Mouse (Mus musculus): ENCODE measurements around the gene Ppp1r18. TPM values are rescaled to one million over a fixed set of nuclear protein-coding genes. Genes with fewer than 3 reads are reported as not detected.
A peak's percentile ranks its signal among the peaks of the same experiment; 100 is the strongest.

The Ppp1r18 gene
- total RNA-seq, 1 experiment, result 29.9 TPM

DNA sequence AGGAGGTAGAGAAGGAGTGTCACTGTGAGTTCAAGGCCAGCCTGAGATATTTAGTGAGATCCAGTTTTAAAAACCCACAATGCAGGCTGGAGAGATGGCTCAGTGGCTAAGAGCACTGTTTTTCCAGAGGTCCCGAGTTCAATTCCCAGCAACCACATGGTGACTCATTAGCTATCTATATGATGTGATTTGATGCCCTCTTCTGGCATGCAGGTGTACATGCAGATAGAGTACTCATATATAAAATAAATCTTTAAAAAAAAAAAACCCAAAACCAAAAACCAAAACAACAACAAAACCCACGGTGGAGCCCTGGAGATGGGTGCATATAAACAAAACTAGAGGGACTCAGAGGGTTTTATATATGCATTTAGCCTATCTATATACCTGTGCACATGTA, 42.2 kb downstream of the Ppp1r18 start:
- TF ChIP-seq MAFK (IDR thresholded peaks at IDR 0.05; ENCODE audit: insufficient read depth, low read depth, low read length) (no peak), HCFC1 (IDR thresholded peaks at IDR 0.05; ENCODE audit: borderline replicate concordance, insufficient read depth, low read length) (no peak), ZC3H11A (IDR thresholded peaks at IDR 0.05; ENCODE audit: borderline replicate concordance, low read depth, low read length) (no peak), ZNF384 (IDR thresholded peaks at IDR 0.05; ENCODE audit: low read depth, low read length) (no peak), CHD2 (IDR thresholded peaks at IDR 0.05; ENCODE audit: low read depth, low read length) (no peak)

DNA sequence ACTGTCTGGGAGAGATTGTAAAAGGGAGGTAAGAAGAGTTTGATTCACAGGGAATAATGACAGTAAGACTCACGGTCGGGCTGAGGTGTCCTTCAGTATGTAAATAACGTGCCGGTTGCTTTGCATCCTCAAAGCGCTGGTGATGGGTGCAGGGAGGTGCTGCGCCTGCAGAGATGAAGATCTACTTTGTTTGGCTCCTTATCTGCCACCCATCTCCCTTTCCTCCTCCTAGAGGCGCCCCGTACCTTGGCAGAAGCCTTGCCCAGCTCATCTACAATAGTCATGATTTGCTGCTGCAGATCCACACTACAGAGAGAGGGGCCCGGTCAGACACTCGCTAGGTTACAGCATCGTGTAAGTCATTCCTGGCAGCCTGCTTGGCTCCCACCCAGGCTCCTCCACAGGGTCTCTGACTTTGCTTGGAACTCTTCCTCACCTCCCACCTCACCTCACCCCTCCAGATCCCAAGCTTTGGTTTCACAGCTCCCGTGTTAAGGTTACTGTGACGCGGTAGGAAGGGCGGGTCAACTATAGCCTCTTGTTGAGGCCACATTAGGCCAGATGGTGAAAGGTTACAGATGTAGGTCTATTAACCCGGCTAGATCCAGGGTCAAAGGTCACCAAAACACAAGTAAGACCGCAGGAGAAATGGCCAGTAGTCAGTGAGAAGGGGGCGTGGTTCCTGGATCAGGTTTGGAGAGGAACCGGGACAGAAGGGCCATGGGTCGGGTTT, 44.0 kb downstream of the Ppp1r18 start:
- TF ChIP-seq MAFK (IDR thresholded peaks at IDR 0.05; ENCODE audit: insufficient read depth, low read depth, low read length) (no peak), CHD2 (IDR thresholded peaks at IDR 0.05; ENCODE audit: low read depth, low read length) (peak; percentile 24; the same call in 1 of the 2 replicates)
- in situ Hi-C loops (cut with MboI; ENCODE audit: low sequenced_read_pairs in 2 of 2, unreplicated experiment in 2 of 2), result no loop called here
- peaks cover 0 to 9% of the 10 kb centered on the region in 2 experiments; a peak in 1 of 4 replicates for H3K4me1 ChIP-seq (ENCODE audit: control insufficient read depth in 2 of 2, insufficient read depth in 2 of 2, low read length in 2 of 2, poor library complexity in 1 of 2)
- peak overlapping the region; percentile 72 for H3K9ac ChIP-seq (ENCODE audit: insufficient read depth, low read depth, low read length, poor library complexity, severe bottlenecking)
- DNase-seq (ENCODE audit: low read depth, low spot score), result peak; percentile 54
- H3K36me3 ChIP-seq (ENCODE audit: control insufficient read depth, insufficient read depth, low read length, poor library complexity, severe bottlenecking), result peaks cover 22% of the 10 kb centered on the region
- no peaks in the 10 kb centered on the region for H3K9me3 ChIP-seq (ENCODE audit: control insufficient read depth, insufficient read depth, low read depth, low read length)
- H3K4me3 ChIP-seq (ENCODE audit: insufficient read depth in 1 of 2, low read depth in 1 of 2, low read length in 2 of 2, poor library complexity in 1 of 2, severe bottlenecking in 1 of 2), result peak overlapping the region; percentile 70 to 87
- H3K27ac ChIP-seq (ENCODE audit: insufficient read depth, low read depth, low read length, poor library complexity, severe bottlenecking), result peak overlapping the region; percentile 58; the same call in 1 of the 2 replicates

More for the DNA sequence above, 42.2 kb downstream of the Ppp1r18 start:
- Histone ChIP-seq H3K9me3 (ENCODE audit: control insufficient read depth, insufficient read depth, low read depth, low read length) (no peaks in the 10 kb centered on the region), H3K4me1 (ENCODE audit: control insufficient read depth in 2 of 2, insufficient read depth in 2 of 2, low read length in 2 of 2, poor library complexity in 1 of 2) (peaks cover 0 to 7% of the 10 kb centered on the region in 2 experiments; a peak in 1 of 4 replicates), H3K27ac (ENCODE audit: insufficient read depth, low read depth, low read length, poor library complexity, severe bottlenecking) (no peak overlapping the region), H3K4me3 (ENCODE audit: insufficient read depth in 1 of 2, low read depth in 1 of 2, low read length in 2 of 2, poor library complexity in 1 of 2, severe bottlenecking in 1 of 2) (no peak overlapping the region), H3K36me3 (ENCODE audit: control insufficient read depth, insufficient read depth, low read length, poor library complexity, severe bottlenecking) (peaks cover 11% of the 10 kb centered on the region), H3K9ac (ENCODE audit: insufficient read depth, low read depth, low read length, poor library complexity, severe bottlenecking) (no peak overlapping the region)
- in situ Hi-C loops (cut with MboI; ENCODE audit: low sequenced_read_pairs in 2 of 2, unreplicated experiment in 2 of 2), result no loop called here
- no peak for DNase-seq (ENCODE audit: low read depth, low spot score)

DNA sequence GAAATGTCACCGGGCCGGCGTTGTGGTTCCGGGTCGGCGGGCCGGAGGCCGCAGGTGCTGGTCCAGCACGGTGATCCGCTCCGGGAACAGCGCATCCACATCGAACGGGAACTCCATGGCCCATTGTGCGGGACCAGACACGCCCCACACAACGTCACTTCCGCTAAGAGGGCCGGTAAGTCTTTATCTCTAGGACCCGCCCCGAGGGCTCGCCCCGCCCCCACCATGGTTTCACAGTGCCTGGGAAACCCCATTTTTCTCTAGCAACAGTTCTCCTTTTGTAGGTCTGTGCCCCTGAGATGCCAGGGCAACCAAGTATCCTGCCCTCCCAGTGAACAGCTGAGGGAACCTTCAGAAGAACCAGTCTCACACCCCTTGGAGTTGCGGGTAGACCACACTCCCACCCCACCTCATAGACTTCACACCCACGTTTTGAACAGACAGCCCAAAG, 44.6 kb downstream of the Ppp1r18 start, which contains the start of gene Atat1:
TSS of gene Atat1 (minus strand) at position 157 of the 451 bp plus-strand sequence.
- peak within 1 kb of the TSS; percentile 58; the same call in 1 of the 2 replicates for H3K27ac ChIP-seq (ENCODE audit: insufficient read depth, low read depth, low read length, poor library complexity, severe bottlenecking)

DNA sequence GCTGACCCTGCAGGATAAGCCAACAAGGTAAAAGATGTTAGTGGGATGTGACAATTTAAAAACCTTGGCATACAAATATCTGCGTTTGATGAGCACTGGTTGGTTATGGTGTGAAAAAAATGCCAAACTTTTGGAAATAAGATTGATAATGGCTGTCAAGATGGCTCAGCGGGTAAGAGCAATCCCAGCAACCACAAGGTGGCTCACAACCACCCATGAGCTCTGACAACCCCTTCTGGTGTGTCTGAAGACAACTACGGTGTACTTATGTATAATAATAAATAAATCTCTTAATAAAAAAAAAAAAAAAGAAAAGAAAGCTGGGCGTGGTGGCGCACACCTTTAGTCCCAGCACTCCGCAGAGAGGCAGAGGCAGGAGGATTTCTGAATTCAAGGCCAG, 49.6 kb downstream of the Ppp1r18 start:
- no peak overlapping the region for H3K27ac ChIP-seq (ENCODE audit: insufficient read depth, low read depth, low read length, poor library complexity, severe bottlenecking)
- H3K4me1 ChIP-seq (ENCODE audit: control insufficient read depth in 2 of 2, insufficient read depth in 2 of 2, low read length in 2 of 2, poor library complexity in 1 of 2), result peaks cover 0 to 10% of the 10 kb centered on the region in 2 experiments; a peak in 2 of 4 replicates
- H3K36me3 ChIP-seq (ENCODE audit: control insufficient read depth, insufficient read depth, low read length, poor library complexity, severe bottlenecking), result peaks cover 39% of the 10 kb centered on the region
- no peak for TF ChIP-seq MAFK (IDR thresholded peaks at IDR 0.05; ENCODE audit: insufficient read depth, low read depth, low read length)
- TF ChIP-seq HCFC1 (IDR thresholded peaks at IDR 0.05; ENCODE audit: borderline replicate concordance, insufficient read depth, low read length), result no peak
- TF ChIP-seq ZNF384 (IDR thresholded peaks at IDR 0.05; ENCODE audit: low read depth, low read length), result no peak
- TF ChIP-seq CHD2 (IDR thresholded peaks at IDR 0.05; ENCODE audit: low read depth, low read length), result no peak
- no peak for TF ChIP-seq ZC3H11A (IDR thresholded peaks at IDR 0.05; ENCODE audit: borderline replicate concordance, low read depth, low read length)
- in situ Hi-C loops (cut with MboI; ENCODE audit: low sequenced_read_pairs in 2 of 2, unreplicated experiment in 2 of 2), result no loop called here
- H3K4me3 ChIP-seq (ENCODE audit: insufficient read depth in 1 of 2, low read depth in 1 of 2, low read length in 2 of 2, poor library complexity in 1 of 2, severe bottlenecking in 1 of 2), result peak overlapping the region; percentile 78 to 93; a peak in 3 of 4 replicates
- no peak for DNase-seq (ENCODE audit: low read depth, low spot score)
- H3K9ac ChIP-seq (ENCODE audit: insufficient read depth, low read depth, low read length, poor library complexity, severe bottlenecking), result peak overlapping the region; percentile 92; the same call in 1 of the 2 replicates
- no peaks in the 10 kb centered on the region for H3K9me3 ChIP-seq (ENCODE audit: control insufficient read depth, insufficient read depth, low read depth, low read length)

More for the DNA sequence above, 44.6 kb downstream of the Ppp1r18 start, which contains the start of gene Atat1:
- H3K4me1 ChIP-seq (ENCODE audit: control insufficient read depth in 2 of 2, insufficient read depth in 2 of 2, low read length in 2 of 2, poor library complexity in 1 of 2), result peaks cover 0 to 11% of the 10 kb centered on the region in 2 experiments; a peak in 1 of 4 replicates
- no peaks in the 10 kb centered on the region for H3K9me3 ChIP-seq (ENCODE audit: control insufficient read depth, insufficient read depth, low read depth, low read length)
- peak within 1 kb of the TSS; percentile 70 to 87 for H3K4me3 ChIP-seq (ENCODE audit: insufficient read depth in 1 of 2, low read depth in 1 of 2, low read length in 2 of 2, poor library complexity in 1 of 2, severe bottlenecking in 1 of 2)
- H3K36me3 ChIP-seq (ENCODE audit: control insufficient read depth, insufficient read depth, low read length, poor library complexity, severe bottlenecking), result peaks cover 25% of the 10 kb centered on the region
- in situ Hi-C loops (cut with MboI; ENCODE audit: low sequenced_read_pairs in 2 of 2, unreplicated experiment in 2 of 2), result no loop called here
- no peak for TF ChIP-seq CHD2 (IDR thresholded peaks at IDR 0.05; ENCODE audit: low read depth, low read length)
- no peak for TF ChIP-seq HCFC1 (IDR thresholded peaks at IDR 0.05; ENCODE audit: borderline replicate concordance, insufficient read depth, low read length)
- no peak for TF ChIP-seq ZNF384 (IDR thresholded peaks at IDR 0.05; ENCODE audit: low read depth, low read length)
- TF ChIP-seq ZC3H11A (IDR thresholded peaks at IDR 0.05; ENCODE audit: borderline replicate concordance, low read depth, low read length), result no peak
- no peak for TF ChIP-seq MAFK (IDR thresholded peaks at IDR 0.05; ENCODE audit: insufficient read depth, low read depth, low read length)
- peak; percentile 95 for DNase-seq (ENCODE audit: low read depth, low spot score)
- H3K9ac ChIP-seq (ENCODE audit: insufficient read depth, low read depth, low read length, poor library complexity, severe bottlenecking), result peak within 1 kb of the TSS; percentile 72

All from ES-E14 (cell line).